ENCODE assay signal across 8 mouse cellular contexts in genomic region chr12:55230520-55230861, GRCm38 (mm10). TPM values are rescaled to one million over a fixed set of nuclear protein-coding genes. Genes with fewer than 3 reads are reported as not detected.
DNase-seq lines count a peak whose midpoint lies in the region; ATAC-seq and TF ChIP-seq lines count a peak whose summit lies in the region.
"Not testable (repeated sequence)": the region's sequence is repeated elsewhere in the genome, so short reads cannot be mapped to it uniquely, and the experiment has no call there.

No protein-coding gene starts in this region.

- H3K4me3 ChIP-seq in CH12.LX (replicated peaks in 1 of 3; ENCODE audit: low read depth in 2 of 3, low read length in 2 of 3, poor library complexity in 1 of 3), result peak overlapping the region; percentile 51 to 68 (median 58)
- peak overlapping the region; percentile 25 for H3K4me3 ChIP-seq in forebrain, embryonic 14.5 days (ENCODE audit: low read depth, low read length)
- peak overlapping the region; percentile 48 for H3K4me3 ChIP-seq in hindbrain, embryonic 10.5 days
- H3K4me3 ChIP-seq in kidney, postnatal 0 days (replicated peaks; ENCODE audit: low read depth, low read length), result 0 out of 2 replicates have a peak overlapping the region, but pooled peaks have one; percentile 26
- peak overlapping the region; percentile 28 for H3K4me3 ChIP-seq in midbrain, postnatal 0 days (ENCODE audit: low read depth, low read length)
- H3K4me3 ChIP-seq in stomach, embryonic 16.5 days (replicated peaks; ENCODE audit: low read length), result peak overlapping the region; percentile 40

- in situ Hi-C loops in CH12.LX (cut with MboI; ENCODE audit: low pct_ligation_motif_present, low pct_unique_long_range_greater_than_20kb, low sequenced_read_pairs), result not testable (repeated sequence)

- H3K27me3 ChIP-seq in CH12.LX (replicated peaks); forebrain, embryonic 14.5 days (replicated peaks; ENCODE audit: control insufficient read depth, insufficient read depth, low read length); hindbrain, embryonic 10.5 days (ENCODE audit: insufficient read depth, poor library complexity, severe bottlenecking); kidney, postnatal 0 days (ENCODE audit: insufficient read depth, low read length); midbrain, postnatal 0 days (ENCODE audit: insufficient read depth, low read length); stomach, embryonic 16.5 days (ENCODE audit: control insufficient read depth, insufficient read depth, low read length): not testable (repeated sequence)

- not testable (repeated sequence) for H3K9me3 ChIP-seq in CH12.LX (replicated peaks; ENCODE audit: low read length); forebrain, embryonic 14.5 days (replicated peaks; ENCODE audit: control insufficient read depth, low read length); hindbrain, embryonic 10.5 days; kidney, postnatal 0 days (replicated peaks; ENCODE audit: low read length); midbrain, postnatal 0 days (ENCODE audit: low read length); stomach, embryonic 16.5 days (replicated peaks; ENCODE audit: control insufficient read depth, low read length)

- TF ChIP-seq EP300 in CH12.LX (IDR thresholded peaks at IDR 0.05; ENCODE audit: low read length), result not testable (repeated sequence)

- not testable (repeated sequence) for H3K4me1 ChIP-seq in CH12.LX (ENCODE audit: control insufficient read depth in 1 of 2, insufficient read depth in 2 of 2); forebrain, embryonic 14.5 days (ENCODE audit: control insufficient read depth, insufficient read depth, low read length); hindbrain, embryonic 10.5 days (replicated peaks); kidney, postnatal 0 days (replicated peaks; ENCODE audit: insufficient read depth, low read length); midbrain, postnatal 0 days (ENCODE audit: insufficient read depth, low read length); stomach, embryonic 16.5 days (ENCODE audit: control insufficient read depth, insufficient read depth, low read length)

- TF ChIP-seq CTCF in CH12.LX (conservative IDR thresholded peaks at IDR 0.05 in 1 of 2, IDR thresholded peaks at IDR 0.05 in 1 of 2; ENCODE audit: low read depth in 2 of 2, low read length in 2 of 2); kidney, postnatal 0 days (IDR thresholded peaks at IDR 0.05; ENCODE audit: low read depth); midbrain, postnatal 0 days (IDR thresholded peaks at IDR 0.05): not testable (repeated sequence)

- DNase-seq in CH12.LX (ENCODE audit: extremely low read depth); forebrain, embryonic 14.5 days (ENCODE audit: low spot score); hindbrain, embryonic 10.5 days (ENCODE audit: low spot score); kidney, postnatal 0 days (ENCODE audit: low spot score); midbrain, postnatal 0 days (ENCODE audit: low spot score): not testable (repeated sequence)
- peak; percentile 4 for DNase-seq in cerebellum, postnatal 10 days
- peak; percentile 1 to 3 for DNase-seq in lung, adult 18-20 months

- not testable (repeated sequence) for ATAC-seq in forebrain, embryonic 14.5 days; kidney, postnatal 0 days (replicated peaks; ENCODE audit: low FRiP score, low read depth)
- peak; percentile 62 for ATAC-seq in midbrain, postnatal 0 days (ENCODE audit: low FRiP score)
- ATAC-seq in stomach, embryonic 16.5 days (ENCODE audit: insufficient read depth, low FRiP score), result peak; percentile 46

- peak overlapping the region; percentile 58; the same call in 1 of the 2 replicates for H3K9ac ChIP-seq in CH12.LX (ENCODE audit: insufficient read depth, low read depth)
- not testable (repeated sequence) for H3K9ac ChIP-seq in forebrain, embryonic 14.5 days (ENCODE audit: low read length); midbrain, postnatal 0 days (replicated peaks; ENCODE audit: low read length, poor library complexity, severe bottlenecking); stomach, embryonic 16.5 days (ENCODE audit: low read length)
- H3K9ac ChIP-seq in kidney, postnatal 0 days (ENCODE audit: low read depth, low read length), result 0 out of 2 replicates have a peak overlapping the region, but pooled peaks have one; percentile 47

- dilution Hi-C loops in CH12.LX (cut with MboI; ENCODE audit: extremely low pct_ligation_motif_present, extremely low pct_unique_long_range_greater_than_20kb, low sequenced_read_pairs), result not testable (repeated sequence)

- not testable (repeated sequence) for TF ChIP-seq RAD21 in CH12.LX (IDR thresholded peaks at IDR 0.05; ENCODE audit: low read depth, low read length)

- not testable (repeated sequence) for TF ChIP-seq POLR2A in CH12.LX (IDR thresholded peaks at IDR 0.05; ENCODE audit: low read depth, low read length)

- not testable (repeated sequence) for H3K4me2 ChIP-seq in CH12.LX (ENCODE audit: insufficient read depth, low read depth, poor library complexity, severe bottlenecking); forebrain, embryonic 14.5 days (ENCODE audit: low read length); kidney, postnatal 0 days (ENCODE audit: low read length); midbrain, postnatal 0 days (ENCODE audit: low read depth, low read length, poor library complexity, severe bottlenecking); stomach, embryonic 16.5 days (ENCODE audit: low read depth, low read length)

- not testable (repeated sequence) for H3K36me3 ChIP-seq in CH12.LX (replicated peaks in 1 of 2; ENCODE audit: control insufficient read depth in 1 of 2, insufficient read depth in 1 of 2, low read length in 1 of 2); forebrain, embryonic 14.5 days (ENCODE audit: control insufficient read depth, insufficient read depth, low read length); hindbrain, embryonic 10.5 days; kidney, postnatal 0 days (ENCODE audit: insufficient read depth, low read length); midbrain, postnatal 0 days (ENCODE audit: insufficient read depth, low read length); stomach, embryonic 16.5 days (ENCODE audit: control insufficient read depth, insufficient read depth, low read length)

- peak overlapping the region; percentile 54 for H3K27ac ChIP-seq in CH12.LX (ENCODE audit: insufficient read depth, low read depth)
- not testable (repeated sequence) for H3K27ac ChIP-seq in forebrain, embryonic 14.5 days (ENCODE audit: low read depth, low read length); hindbrain, embryonic 10.5 days; kidney, postnatal 0 days; midbrain, postnatal 0 days (ENCODE audit: low read depth, low read length); stomach, embryonic 16.5 days (ENCODE audit: low read length)

- WGBS in forebrain, embryonic 14.5 days, result 0% methylated on average over 7 of the region's 25 CpGs
- WGBS in hindbrain, embryonic 10.5 days, result 1% methylated on average over 13 of the region's 25 CpGs
- WGBS in kidney, postnatal 0 days, result 1% methylated on average over 10 of the region's 25 CpGs
- WGBS in midbrain, postnatal 0 days, result 0% methylated on average over 11 of the region's 25 CpGs
- WGBS in stomach, embryonic 16.5 days, result under 1% methylated on average over 10 of the region's 25 CpGs

- H3K79me2 ChIP-seq in CH12.LX (replicated peaks; ENCODE audit: control insufficient read depth, extremely low read depth, insufficient read depth, poor library complexity, severe bottlenecking), result not testable (repeated sequence)

RNA-seq across cellular contexts. Expression of gene Srp54c, which starts 0.5 kb away (rescaled TPM):
- total RNA-seq in CH12.LX (2012; rRNA removed), result 47.7 and 53.5 TPM in 2 replicates
- total RNA-seq in CH12.LX (2014; rRNA removed), result 104 and 107 TPM in 2 replicates
- polyA plus RNA-seq in CH12.LX (2012; ENCODE audit: insufficient read length, low read depth), result 90.0 and 93.2 TPM in 2 replicates
- polyA plus RNA-seq in forebrain, embryonic 14.5 days (2014; fragmentation: Nextera tagmentation; extraction: Ambion mirVana), result 80.1 and 89.6 TPM in 2 replicates
- polyA plus RNA-seq in hindbrain, embryonic 10.5 days (2016; fragmentation: Nextera tagmentation; extraction: Ambion mirVana), result 43.3 and 46.4 TPM in 2 replicates
- 70.8 and 77.8 TPM in 2 replicates for polyA plus RNA-seq in kidney, postnatal 0 days (2015; fragmentation: Nextera tagmentation; extraction: Ambion mirVana)
- total RNA-seq in midbrain, postnatal 0 days (2014; rRNA removed), result 44.4 and 55.6 TPM in 2 replicates
- polyA plus RNA-seq in midbrain, postnatal 0 days (2015; fragmentation: Nextera tagmentation; extraction: Ambion mirVana), result 78.7 and 86.5 TPM in 2 replicates
- polyA plus RNA-seq in stomach, embryonic 16.5 days (2015; fragmentation: Nextera tagmentation; extraction: Ambion mirVana), result 77.0 and 79.6 TPM in 2 replicates

RNA-seq across cellular contexts. Expression of gene 1700047I17Rik2, which starts 31.1 kb away (rescaled TPM):
- total RNA-seq in CH12.LX (2012; rRNA removed) (not detected in 2 replicates), CH12.LX (2014; rRNA removed) (not detected in 2 replicates)
- 15.1 and 17.6 TPM in 2 replicates for polyA plus RNA-seq in CH12.LX (2012; ENCODE audit: insufficient read length, low read depth)
- polyA plus RNA-seq in forebrain, embryonic 14.5 days (2014; fragmentation: Nextera tagmentation; extraction: Ambion mirVana), result not detected in 2 replicates
- polyA plus RNA-seq in hindbrain, embryonic 10.5 days (2016; fragmentation: Nextera tagmentation; extraction: Ambion mirVana), result 1.4 and 5.8 TPM in 2 replicates
- 0.08 TPM in 1 of 2 replicates, not detected in the other for polyA plus RNA-seq in kidney, postnatal 0 days (2015; fragmentation: Nextera tagmentation; extraction: Ambion mirVana)
- not detected in 2 replicates for total RNA-seq in midbrain, postnatal 0 days (2014; rRNA removed)
- polyA plus RNA-seq in midbrain, postnatal 0 days (2015; fragmentation: Nextera tagmentation; extraction: Ambion mirVana), result not detected in 2 replicates
- polyA plus RNA-seq in stomach, embryonic 16.5 days (2015; fragmentation: Nextera tagmentation; extraction: Ambion mirVana), result not detected in 2 replicates
